Mouse (Mus musculus) forebrain, embryonic 12.5 days (tissue): ENCODE measurements around the gene Dnajc6. TPM values are rescaled to one million over a fixed set of nuclear protein-coding genes. Genes with fewer than 3 reads are reported as not detected.

Experiments
- ATAC-seq: fragments of 200-750 bp; cut with Nextera tagmentation; 2 replicates; pipeline ENCODE4 v1.8.0; 2017; ENCODE audit warnings: moderate TSS enrichment; ENCODE audit not compliant: low FRiP score
- H3K27ac ChIP-seq: fragments of 300-500 bp; sonication (generic); 2 replicates; pipeline ENCODE4 v1.5.1; 2016; ENCODE audit warnings: mild to moderate bottlenecking
- H3K27me3 ChIP-seq: fragments of 300-500 bp; sonication (generic); 2 replicates; pipeline ENCODE4 v1.6.1; 2016; ENCODE audit warnings: mild to moderate bottlenecking
- H3K36me3 ChIP-seq: fragments of 300-500 bp; sonication (generic); replicated peaks from 2 replicates; pipeline ENCODE4 v1.6.1; 2016; ENCODE audit warnings: mild to moderate bottlenecking
- H3K4me1 ChIP-seq: fragments of 300-500 bp; sonication (generic); 2 replicates; pipeline ENCODE4 v1.6.1; 2016
- H3K4me2 ChIP-seq: fragments of 300-500 bp; sonication (generic); 2 replicates; pipeline ENCODE4 v1.6.1; 2016; ENCODE audit warnings: mild to moderate bottlenecking, moderate library complexity
- H3K4me3 ChIP-seq: fragments of 300-500 bp; sonication (generic); replicated peaks from 2 replicates; pipeline ENCODE4 v1.5.1; 2016; ENCODE audit warnings: mild to moderate bottlenecking
- H3K9ac ChIP-seq: fragments of 300-500 bp; sonication (generic); 2 replicates; pipeline ENCODE4 v1.6.1; 2016; ENCODE audit warnings: mild to moderate bottlenecking
- H3K9me3 ChIP-seq: fragments of 300-500 bp; sonication (generic); 2 replicates; pipeline ENCODE4 v1.6.1; 2016
- WGBS: fragments of 180-500 bp; shearing (Covaris S2); methylation state at CpG from one replicate; pipeline ENCODE4 v1.1.7; 2016; 5-methylcytosine and 5-hydroxymethylcytosine counted together
- polyA plus RNA-seq: library from polyadenylated mRNA; unstranded; fragments of >200 nt; fragmentation: Nextera tagmentation; extraction: Ambion mirVana; gene quantifications from 2 replicates; pipeline ENCODE4 v1.2.1, GENCODE M21; 2016

Dnajc6 gene
- polyA plus RNA-seq, 1 experiment from 2014 or later: 8.7 TPM

DNA sequence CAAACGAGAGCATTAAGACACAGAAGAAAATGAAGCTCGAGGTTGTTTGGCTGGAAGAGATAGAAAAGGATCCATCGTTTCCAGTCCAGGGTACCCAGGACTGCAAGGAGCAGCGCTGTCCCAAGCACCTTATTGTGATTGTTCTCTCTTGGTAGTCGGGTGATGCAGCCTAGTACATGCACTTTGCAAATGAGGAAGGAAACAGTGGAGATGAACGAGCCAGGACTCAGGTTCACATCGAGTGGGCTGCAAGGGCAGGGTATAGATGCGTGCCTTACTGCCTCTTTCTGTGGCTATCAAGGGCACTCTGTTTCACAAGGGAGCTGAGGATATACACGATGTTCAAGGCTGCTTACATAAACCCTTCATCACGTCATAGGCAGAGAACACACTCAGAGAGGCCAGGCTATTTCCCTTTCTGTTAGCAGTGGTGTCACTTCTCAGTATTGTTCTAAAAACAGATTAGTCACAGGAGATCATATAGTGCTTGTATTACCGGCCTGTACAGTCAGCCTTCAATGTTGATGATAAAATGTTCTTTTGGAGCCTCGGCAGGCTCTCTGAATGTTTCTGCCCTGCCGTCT is 189.9 kb downstream of the Dnajc6 start:
- Histone ChIP-seq H3K9me3 (no peaks in the 10 kb centered on the region), H3K27me3 (no peaks in the 10 kb centered on the region), H3K36me3 (no peaks in the 10 kb centered on the region), H3K9ac (no peak overlapping the region), H3K4me3 (no peak overlapping the region), H3K27ac (no peak overlapping the region), H3K4me1 (no peaks in the 10 kb centered on the region), H3K4me2 (no peak overlapping the region)
- WGBS: 84% methylated on average over 13 of the region's 13 CpGs
- no peak for ATAC-seq

DNA sequence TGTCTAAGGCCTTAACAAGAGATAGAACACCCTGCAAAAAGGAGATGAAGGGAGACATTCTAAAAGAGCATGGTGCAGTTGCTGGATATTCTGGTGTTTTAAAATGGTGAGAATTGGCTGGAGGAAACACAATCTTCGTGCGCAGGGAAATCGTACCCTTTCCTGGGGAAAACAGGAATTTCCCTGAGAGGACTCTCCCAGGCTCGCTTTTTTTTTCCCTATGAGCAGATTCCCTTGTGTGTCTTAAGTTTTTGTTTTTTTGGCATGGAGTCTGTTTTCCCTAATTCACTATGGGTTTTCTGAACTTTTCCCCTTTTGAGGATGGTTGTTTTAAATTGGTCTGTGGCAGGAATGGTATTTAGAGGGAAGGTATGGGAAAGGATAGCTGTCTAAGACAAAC is 192.8 kb downstream of the Dnajc6 start:
- Histone ChIP-seq H3K9me3 (no peaks in the 10 kb centered on the region), H3K27me3 (no peaks in the 10 kb centered on the region), H3K4me2 (no peak overlapping the region), H3K4me1 (no peaks in the 10 kb centered on the region), H3K27ac (no peak overlapping the region), H3K36me3 (no peaks in the 10 kb centered on the region), H3K4me3 (no peak overlapping the region), H3K9ac (no peak overlapping the region)
- WGBS: 90% methylated on average over 4 of the region's 4 CpGs
- ATAC-seq: no peak

DNA sequence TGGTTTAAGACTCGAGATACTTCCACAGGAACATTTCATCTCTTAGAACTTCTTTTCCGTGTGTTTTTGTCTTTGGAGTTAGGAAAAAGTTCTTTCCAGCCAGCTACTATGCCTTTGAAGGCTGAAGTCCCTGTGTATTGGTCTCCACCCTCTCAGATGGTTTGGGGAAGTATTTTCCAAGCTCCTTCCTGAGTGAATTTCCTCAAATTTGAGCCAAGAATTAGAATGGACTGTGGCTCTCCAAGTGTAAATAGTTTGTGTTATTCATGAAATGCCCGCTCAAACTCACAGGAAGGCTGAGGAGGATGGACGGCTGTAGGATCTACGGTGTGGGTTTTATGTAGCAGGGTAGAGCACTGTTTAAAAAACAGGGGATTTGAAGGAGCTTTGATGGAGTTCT is 193.2 kb downstream of the Dnajc6 start:
- Histone ChIP-seq H3K36me3 (no peaks in the 10 kb centered on the region), H3K27ac (no peak overlapping the region), H3K9me3 (no peaks in the 10 kb centered on the region), H3K27me3 (no peaks in the 10 kb centered on the region), H3K4me2 (no peak overlapping the region), H3K4me3 (no peak overlapping the region), H3K4me1 (no peaks in the 10 kb centered on the region), H3K9ac (no peak overlapping the region)
- no peak for ATAC-seq
- WGBS: 87% methylated on average over 5 of the region's 5 CpGs

Other genes starting within 250 kb of the Dnajc6 start
- gene Jak1, start 231.4 kb upstream of the Dnajc6 start, polyA plus RNA-seq: 44.9 and 46.0 TPM in 2 replicates
- gene Ak4, start 77.4 kb upstream of the Dnajc6 start, polyA plus RNA-seq: 17.8 and 20.5 TPM in 2 replicates
- 62.8 and 63.9 TPM in 2 replicates for gene Leprot, start 151.1 kb downstream of the Dnajc6 start, polyA plus RNA-seq
- gene Lepr, start 220.8 kb downstream of the Dnajc6 start, polyA plus RNA-seq: 1.8 and 2.0 TPM in 2 replicates